Mouse (Mus musculus) megakaryocyte, adult 5-6 weeks (primary cell): ENCODE results near the gene Bid. TPM values are rescaled to one million over a fixed set of nuclear protein-coding genes. Genes with fewer than 3 reads are reported as not detected.
"Not testable (repeated sequence)": the region's sequence is repeated elsewhere in the genome, so short reads cannot be mapped to it uniquely, and the experiment has no call there.

ENCODE experiments used
- ATAC-seq: 2 replicates; pipeline ENCODE4 v1.8.0; 2016; ENCODE audit warnings: mild to moderate bottlenecking, inconsistent platforms; ENCODE audit not compliant: poor library complexity, severe bottlenecking
- total RNA-seq, 2 experiments: library from RNA; stranded (forward) in 1 of 2; stranded (reverse) in 1 of 2; fragments of 153-499, 151-499 nt in 1 of 2; fragments of 221-1000, 200-1000 nt in 1 of 2; gene quantifications; 2 replicates each; pipeline versions ENCODE4 v1.2.3 to v1.2.4; 2015 to 2017

The Bid gene
- total RNA-seq, 2 experiments from 2014 or later: 51.6 to 89.0 TPM

DNA sequence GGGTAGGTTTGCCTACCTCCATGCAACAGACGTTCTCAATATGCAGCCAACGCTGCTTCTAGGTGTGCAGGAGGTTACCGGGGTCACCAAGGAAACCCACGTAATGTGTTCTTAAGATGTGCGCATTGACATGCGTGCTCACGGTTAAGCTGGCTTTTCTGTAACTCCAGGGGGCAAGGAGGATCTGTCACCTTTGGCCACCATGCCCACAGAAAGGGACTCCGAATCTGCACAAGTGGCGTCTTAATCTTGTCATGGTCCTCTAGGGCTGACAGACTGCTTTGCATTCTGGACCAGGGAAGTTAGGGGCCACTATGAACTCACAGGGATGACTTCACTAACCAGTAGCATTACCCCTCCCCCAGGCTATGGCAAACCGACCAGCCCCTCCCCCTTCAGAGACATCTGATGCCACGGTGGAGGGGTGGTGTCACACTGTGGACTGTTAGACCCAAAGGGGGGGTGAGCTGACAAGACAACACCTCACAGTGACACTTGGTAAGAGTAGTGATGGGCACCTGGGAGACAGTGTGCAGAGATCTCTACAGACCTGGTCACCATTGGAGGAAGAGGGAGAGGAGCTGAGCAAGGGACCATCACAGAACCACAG lies 21.5 kb upstream of the Bid start:
- ATAC-seq: no peak

DNA sequence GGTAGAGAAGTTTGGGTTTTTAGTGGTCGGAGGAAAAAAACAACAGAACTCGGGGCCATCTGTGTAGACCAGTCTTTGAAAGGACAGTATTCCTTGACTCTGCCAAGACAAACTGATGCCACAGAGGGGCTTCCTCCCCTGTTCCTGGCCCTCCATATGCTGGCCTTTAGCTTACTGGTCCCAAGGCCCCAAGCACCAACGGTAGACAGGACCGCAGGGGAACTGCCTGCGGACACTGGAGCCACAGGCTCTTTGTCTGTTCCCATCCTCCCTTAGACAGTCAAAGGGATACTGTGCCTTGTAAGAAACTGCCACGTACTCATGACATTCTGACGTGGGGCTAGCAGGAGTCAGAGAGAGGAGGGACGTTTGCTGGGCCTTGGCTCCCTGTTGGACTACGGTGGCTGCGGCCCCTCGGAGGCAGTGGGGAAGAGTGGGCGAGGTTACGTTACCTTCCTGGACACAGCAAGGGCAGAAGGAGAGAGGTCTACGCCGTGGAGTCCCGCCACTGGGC lies 20.5 kb upstream of the Bid start:
- no peak for ATAC-seq

DNA sequence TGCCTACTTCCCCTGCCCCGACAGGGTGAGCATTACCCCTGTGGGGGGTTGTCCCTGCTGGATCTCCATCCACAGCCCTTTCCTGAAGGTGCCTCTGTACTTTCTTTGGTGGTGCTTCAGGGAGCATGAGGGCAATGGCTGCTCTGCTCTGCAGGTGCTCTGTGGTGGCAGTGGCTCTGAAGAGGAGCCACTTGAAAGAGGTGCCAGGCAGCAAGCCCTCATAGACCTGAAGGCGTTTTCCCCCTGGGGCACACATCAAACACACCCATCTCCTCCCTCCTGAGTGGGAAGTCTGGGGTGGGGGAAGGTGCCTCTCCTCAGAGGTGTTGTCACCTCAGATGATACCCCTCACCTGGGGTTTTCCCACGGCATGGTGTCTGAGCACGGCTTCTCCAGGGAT lies 17.5 kb upstream of the Bid start:
- no peak for ATAC-seq

DNA sequence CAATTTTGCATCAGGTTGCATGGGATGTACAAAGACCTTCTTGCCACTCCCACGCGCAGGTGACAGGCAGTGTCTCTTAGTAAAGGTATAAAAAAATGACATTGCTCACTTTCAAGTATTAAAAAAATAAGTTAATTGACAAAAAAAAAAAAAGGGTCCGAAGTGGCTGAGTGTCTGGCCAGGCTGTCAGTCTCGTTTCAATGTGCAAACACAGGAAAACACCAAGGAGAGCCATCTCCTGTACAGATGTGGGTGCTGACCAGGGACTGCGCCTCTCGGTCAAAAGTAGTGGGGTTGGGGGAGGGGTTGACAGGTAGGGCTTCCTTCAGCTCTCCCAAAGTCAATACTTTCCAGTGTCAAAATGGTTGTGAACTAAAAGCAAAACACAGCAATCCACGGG lies 17.0 kb upstream of the Bid start:
- no peak for ATAC-seq

GRCm38 (mm10) chr6:120932597-120932996 lies 15.9 kb upstream of the Bid start:
- ATAC-seq: 0 out of 2 replicates have a peak, but pooled peaks have one; percentile 24

DNA sequence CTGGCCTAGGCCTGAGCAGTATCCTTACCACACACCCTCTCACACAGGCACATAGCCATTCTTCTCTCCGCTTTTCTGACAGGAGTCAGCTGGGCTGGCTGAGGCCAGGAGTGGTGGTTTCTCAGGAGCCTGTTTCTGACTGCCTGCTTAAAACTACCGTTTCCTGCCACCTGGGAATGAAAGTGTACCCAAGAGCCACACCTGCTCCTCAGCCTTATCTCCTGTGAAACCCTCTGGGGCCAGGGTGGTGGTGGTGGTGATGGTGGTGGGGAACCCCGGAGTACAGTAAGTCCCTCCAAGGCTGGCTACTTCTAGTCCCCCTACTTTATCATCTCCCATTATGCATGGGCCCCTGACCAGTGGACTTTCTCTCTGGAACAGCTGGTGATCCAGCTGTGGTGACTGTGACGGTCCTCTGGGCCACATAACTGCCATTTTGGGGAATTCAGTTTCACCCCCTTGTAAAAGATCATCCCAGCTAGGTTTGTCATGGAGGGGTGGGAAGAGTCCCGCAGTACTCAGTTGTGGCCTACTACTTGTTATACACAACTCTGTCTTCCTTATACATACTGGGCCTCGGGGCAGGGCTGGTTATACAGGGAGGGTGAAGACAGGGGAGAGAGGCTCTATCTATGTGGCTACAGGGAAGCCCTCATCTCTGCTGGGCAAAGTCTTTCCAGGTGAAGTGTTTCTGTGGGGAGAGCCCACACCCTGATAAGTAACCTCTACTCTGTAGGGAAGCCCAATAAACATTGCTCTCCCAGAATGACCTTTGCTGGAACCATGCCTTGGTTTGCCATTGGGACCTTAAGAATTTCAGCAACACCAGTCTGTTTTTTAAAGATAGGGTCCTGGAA lies 14.0 kb upstream of the Bid start:
- no peak for ATAC-seq

DNA sequence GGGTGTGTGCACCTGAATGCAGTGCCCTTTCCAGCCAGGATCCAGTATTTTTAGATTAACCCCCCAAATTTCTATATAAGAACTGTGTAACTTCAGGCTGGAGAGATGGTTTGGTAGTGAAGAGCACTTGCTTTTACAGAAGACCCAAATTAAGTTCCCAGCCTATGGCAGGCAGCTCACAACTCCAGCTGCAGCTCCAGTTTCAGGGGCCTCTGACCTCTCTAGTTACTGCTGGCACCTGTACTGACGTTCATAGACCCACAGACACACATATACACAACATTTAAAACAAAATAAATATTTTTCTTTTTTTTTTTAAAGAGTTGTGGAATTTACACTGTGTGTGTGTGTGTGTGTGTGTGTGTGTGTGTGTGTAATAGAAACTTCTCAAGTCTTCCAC lies 12.8 kb upstream of the Bid start:
- ATAC-seq: no peak

DNA sequence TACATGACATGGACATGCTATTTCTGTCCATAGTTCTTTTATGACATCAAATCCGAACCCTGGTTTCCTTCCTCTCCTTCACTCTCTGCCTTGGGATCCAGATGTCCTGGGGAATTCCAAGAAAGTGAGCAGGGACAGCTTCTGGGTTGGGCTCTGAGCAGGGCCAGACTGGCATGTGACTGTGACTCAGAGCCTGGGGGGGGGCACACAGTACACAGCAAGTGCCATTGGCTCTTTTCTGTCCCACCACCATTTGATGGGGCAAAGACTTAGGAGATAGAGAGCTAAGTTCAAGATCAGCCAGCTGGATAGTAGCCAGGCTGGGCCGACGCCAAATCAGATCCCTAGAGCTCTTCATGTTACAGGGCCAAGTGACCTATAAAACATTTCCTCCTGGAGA lies 11.1 kb upstream of the Bid start:
- no peak for ATAC-seq

- ATAC-seq: no peak
These were observed 10.2 kb upstream of the Bid start for GRCm38 (mm10) chr6:120926880-120927279.

DNA sequence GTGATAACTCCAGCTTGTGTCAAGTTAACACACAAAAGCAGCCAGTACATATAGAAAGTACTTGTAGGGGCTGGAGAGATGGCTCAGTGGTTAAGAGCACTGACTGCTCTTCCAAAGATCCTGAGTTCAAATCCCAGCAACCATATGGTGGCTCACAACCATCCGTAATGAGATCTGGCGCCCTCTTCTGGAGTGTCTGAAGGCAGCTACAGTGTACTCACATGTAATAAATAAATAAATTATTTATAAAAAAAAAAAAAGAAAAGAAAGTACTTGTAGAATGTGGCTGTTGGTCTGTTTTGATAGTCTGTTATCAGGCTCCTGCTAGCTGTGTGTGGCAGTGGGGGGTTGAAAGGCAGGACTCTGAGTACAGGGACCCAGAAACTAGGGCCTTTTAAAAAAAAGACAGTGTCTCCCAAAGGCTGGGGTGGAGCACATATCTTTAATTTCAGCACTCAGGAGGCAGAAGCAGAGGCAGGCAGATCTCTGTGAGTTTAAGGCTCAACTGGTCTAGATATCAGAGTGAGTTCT lies 8.2 kb upstream of the Bid start:
- ATAC-seq: not testable (repeated sequence)

DNA sequence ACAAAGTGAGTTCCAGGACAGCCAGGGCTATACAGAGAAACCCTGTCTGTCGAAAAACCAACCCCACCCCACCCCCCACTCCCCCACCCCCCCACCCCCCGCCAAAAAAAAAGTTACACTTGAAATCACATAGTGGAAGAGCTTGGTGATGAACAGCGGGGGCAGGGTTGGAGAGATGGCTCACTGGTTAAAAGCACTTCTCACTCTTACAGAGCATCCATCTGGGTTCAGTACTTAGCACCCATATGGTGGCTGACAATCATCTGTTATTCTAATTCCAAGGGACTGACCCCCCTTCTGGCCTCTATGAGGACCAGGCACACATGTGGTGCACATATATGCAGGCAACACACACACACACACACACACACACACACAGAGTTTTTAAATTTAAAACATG lies 1.3 kb upstream of the Bid start:
- ATAC-seq: no peak

GRCm38 (mm10) chr6:120916972-120917881 lies 574 bp upstream of the Bid start:
- peak; percentile 25 for ATAC-seq

DNA sequence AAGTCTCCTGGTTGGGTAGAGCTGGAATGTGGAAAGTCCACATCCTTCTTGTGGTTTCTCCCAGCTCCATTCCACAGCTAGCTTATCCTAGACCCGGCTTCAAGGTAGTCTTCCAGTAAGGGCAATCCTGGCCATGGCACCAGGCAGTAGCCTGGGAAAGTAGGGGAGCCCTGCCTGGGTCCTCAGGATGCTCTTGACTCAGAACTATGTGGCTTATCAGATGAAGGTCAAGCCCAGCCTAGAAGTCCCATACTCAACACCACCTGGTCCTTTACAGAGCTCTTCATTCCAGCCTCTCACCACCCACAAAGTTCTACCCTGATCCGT lies 1.0 kb downstream of the Bid start:
- ATAC-seq: no peak

DNA sequence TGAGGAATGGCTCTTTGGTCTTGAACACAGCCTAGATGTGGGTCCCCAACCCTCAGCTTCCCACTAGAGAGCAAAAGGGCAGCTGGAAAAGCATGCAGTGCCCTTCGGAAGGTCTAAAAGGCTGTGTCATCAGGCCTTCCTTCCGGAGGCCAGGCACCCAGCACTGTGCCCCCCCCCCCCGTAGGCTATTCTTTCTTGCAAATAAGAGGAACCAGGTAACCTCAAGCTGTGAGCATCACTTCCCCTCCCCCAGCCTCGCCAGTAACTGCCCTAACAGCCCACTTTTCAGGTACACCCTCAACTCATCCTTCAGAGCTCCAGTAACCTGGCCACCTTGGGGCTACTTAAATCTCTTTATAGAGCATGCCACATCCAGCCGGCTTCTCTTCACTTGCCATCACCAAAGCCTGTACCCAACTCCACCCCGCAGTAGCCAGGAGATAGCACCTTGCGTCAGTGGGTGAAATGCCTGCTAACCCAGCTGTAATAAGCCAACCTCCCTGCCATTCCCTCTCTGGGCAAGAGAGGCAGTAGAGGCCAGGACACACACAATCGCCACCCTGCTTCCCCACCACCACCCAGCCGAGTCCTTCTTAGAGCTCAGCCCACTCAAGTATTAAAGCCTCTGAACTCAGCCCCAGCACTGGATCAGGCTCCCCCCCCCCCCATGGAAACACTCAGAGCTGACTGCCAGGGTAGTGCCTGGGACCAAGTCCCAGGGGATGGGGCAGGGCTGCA lies 1.6 kb downstream of the Bid start:
- ATAC-seq: peak; percentile 70

GRCm38 (mm10) chr6:120914533-120914910 lies 2.1 kb downstream of the Bid start:
- ATAC-seq: peak; percentile 1

- ATAC-seq: no peak
These were observed 2.9 kb downstream of the Bid start for GRCm38 (mm10) chr6:120913783-120914182.

DNA sequence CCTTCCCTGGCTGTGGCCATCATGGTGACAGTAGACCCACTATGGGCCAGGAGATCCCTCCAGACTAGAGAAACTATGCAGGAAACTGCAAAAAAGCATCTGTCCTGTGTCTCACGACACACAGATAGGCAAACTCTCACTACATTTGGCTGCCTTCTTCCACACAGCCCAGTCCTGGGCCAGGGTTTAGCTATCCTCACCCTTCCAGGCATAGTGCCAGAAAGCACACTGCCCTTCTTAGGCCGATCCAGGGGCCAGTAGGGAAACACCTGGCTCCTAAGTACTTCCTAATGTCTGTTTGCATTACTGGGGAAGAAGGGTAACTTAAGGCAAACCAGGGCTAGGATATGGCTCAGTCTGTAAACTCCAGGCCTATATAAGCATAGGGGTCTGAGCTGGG lies 3.7 kb downstream of the Bid start:
- no peak for ATAC-seq

DNA sequence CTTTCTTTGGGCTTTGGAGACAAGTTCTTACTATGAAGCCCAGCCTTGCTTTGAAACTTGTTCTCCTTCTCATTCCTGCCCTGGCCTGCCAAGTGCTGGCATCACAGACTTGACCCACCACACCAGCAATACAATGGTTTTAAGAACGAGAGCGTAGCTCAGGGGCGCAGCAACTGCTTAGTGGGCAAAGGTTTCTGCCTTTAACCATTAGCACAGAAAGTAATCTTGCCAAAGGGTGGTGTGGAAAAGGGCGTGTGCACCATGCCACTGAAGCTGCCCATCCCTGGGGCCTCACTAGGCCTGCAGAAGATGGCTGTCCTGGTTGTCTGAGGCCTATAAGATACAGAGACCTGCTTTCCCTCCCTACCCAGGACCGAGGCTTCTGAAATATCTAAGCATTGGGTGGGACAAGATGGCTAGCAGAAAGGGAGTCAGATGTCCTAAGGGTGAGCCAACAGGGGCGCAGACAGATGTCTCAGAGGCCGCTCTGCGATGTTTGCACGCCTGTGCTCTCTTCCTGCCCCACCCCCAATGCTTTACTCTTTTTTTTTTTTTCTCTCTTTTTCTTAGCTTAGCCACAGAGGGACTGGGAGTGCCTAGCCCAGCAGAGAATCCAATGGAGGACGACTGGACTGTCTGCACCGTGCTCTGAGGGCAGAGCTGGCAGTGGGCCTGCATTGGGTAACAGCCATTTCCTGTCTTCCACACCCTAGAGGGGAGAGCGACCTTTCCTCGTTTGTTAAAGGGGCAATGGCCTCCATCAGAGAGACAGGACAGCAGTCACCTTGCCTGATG lies 5.2 kb downstream of the Bid start:
- ATAC-seq: peak; percentile 14; the same call in 1 of the 2 replicates

- no peak for ATAC-seq
These were observed 7.2 kb downstream of the Bid start for GRCm38 (mm10) chr6:120909501-120909900.
